Mouse (Mus musculus): ENCODE measurements around the gene 1700007K13Rik. TPM values are rescaled to one million over a fixed set of nuclear protein-coding genes. Genes with fewer than 3 reads are reported as not detected.
"Not testable (repeated sequence)": the region's sequence is repeated elsewhere in the genome, so short reads cannot be mapped to it uniquely, and the experiment has no call there.

1700007K13Rik gene
- polyA plus RNA-seq (2015; fragmentation: Nextera tagmentation; extraction: Ambion mirVana): 2.4 and 3.1 TPM in 2 replicates

DNA sequence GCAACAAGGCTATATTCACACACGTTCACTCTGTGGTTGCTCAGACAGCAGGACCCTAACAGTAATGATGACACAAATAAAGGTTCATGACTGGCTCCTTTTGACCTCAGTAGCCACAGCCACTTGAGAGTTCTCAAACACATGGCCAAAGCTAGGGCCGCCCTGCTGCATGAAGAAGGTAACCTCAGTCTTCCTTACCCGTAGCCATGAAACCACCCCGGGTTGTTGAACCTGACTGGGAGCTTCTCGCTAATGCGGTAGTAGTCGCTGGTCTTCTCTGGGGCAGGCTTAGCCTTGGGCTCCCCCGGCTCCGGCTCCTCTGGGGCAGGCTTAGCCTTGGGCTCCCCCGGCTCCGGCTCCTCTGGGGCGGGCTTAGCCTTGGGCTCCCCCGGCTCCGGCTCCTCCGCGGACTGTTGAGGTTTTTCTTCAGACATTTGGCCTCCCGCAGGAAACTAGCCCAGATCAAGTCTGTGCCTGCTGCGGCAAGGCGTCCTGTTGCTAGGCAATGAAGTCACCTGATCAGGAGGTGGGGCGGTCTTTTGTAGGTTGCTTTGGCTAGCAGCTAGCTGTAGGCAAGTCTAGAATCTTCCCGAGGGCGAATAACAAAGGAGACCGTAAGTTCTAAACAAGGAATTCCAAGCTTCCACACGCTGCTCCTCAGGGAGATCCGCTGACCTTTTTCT, at the start of gene 1700007K13Rik:
Gene 1700007K13Rik (minus strand): TSS at position 497 of the 683 bp plus-strand sequence.
- peaks cover 23% of the 10 kb centered on the region for H3K4me1 ChIP-seq (replicated peaks)
- 4% methylated on average over 25 of the region's 25 CpGs for WGBS
- H3K9me3 ChIP-seq: no peaks in the 10 kb centered on the region
- no peak within 1 kb of the TSS for H3K27ac ChIP-seq
- H3K27me3 ChIP-seq: peaks cover 13% of the 10 kb centered on the region; the same call in 1 of the 2 replicates
- peak within 1 kb of the TSS; percentile 53 for H3K4me2 ChIP-seq
- H3K4me3 ChIP-seq: peak within 1 kb of the TSS; percentile 29
- H3K36me3 ChIP-seq: peaks cover 20% of the 10 kb centered on the region
- H3K9ac ChIP-seq: peak within 1 kb of the TSS; percentile 55
- ATAC-seq (ENCODE audit: low FRiP score): peak; percentile 58

DNA sequence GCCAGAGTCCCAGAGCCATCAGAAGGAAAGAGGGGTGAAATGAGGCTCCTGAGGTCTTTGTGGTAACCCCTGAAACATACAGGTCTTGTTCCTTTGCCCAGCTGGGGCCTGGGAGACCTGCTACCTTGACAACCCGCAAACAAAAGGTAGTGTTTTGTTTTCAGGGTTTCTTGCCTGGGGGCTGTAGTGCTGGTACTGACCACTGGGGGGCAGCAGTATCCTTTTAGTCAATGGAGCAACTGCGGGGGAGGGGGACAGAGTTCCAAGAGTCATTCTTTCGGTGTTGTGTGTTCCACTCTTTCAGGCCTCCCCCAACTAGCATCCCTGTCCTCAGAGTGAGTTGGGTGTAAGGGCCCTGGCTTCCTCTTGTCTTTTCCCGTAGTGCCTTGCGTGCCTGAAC, 48.4 kb upstream of the 1700007K13Rik start:
- Histone ChIP-seq H3K9me3 (no peaks in the 10 kb centered on the region), H3K4me2 (peak overlapping the region; percentile 84), H3K4me3 (peak overlapping the region; percentile 88), H3K9ac (peak overlapping the region; percentile 99), H3K27ac (peak overlapping the region; percentile 95), H3K27me3 (0 out of 2 replicates have a peak, but pooled peaks cover 14% of the 10 kb centered on the region), H3K36me3 (peaks cover 19% of the 10 kb centered on the region), H3K4me1 (replicated peaks) (peaks cover 57% of the 10 kb centered on the region)
- no peak for ATAC-seq (ENCODE audit: low FRiP score)
- 16% methylated on average over 5 of the region's 5 CpGs for WGBS

DNA sequence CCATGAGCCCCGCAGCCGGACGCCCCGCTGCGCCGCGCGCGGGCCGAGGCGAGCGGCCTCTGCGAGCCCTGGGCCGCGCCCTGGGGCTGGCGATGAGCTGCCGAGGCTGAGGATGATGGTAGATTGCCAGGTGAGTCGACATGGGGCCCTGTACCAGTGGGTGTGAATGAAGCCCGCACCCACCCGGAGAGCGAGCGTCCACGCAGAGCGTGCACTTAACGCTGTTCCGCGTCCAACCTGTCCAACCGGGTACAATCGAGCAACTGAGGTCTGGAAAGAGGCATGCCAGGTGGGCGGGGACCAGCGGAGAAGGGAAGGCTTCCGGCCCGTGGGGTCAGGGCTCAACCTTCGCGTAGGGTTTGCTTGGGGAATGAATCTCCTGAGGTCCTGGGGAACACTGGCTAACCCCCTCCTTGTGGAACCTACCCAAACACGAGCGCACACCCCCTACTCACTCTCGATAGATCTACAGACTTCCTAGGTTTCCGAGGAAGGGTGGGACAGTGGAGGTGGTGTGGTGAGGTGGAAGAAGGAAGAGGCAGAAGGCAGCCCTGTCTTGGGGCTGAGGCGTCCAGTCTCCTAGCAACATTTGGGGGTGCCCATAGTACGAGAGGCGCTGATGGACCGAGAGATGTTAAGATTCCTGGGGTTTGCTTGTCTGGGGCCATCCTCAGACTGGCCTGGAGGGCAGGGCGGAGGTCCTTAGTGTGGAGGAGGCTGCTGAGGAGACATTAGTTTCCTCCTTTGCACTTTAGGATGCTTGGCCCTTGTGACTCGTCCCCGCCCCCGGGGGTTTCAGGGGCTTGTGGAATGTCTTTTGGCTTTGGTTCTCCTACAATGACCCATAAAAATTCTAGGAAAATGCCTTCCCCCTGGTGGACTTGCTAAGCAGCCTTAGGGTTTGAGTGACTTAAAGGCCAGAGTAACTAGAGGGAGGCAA, 47.6 kb upstream of the 1700007K13Rik start:
- 6% methylated on average over 39 of the region's 47 CpGs for WGBS
- Histone ChIP-seq H3K4me1 (replicated peaks) (peaks cover 49% of the 10 kb centered on the region), H3K27me3 (0 out of 2 replicates have a peak, but pooled peaks cover 14% of the 10 kb centered on the region), H3K27ac (peak overlapping the region; percentile 95), H3K4me3 (peak overlapping the region; percentile 88), H3K36me3 (peaks cover 19% of the 10 kb centered on the region), H3K4me2 (peak overlapping the region; percentile 84), H3K9ac (peak overlapping the region; percentile 99), H3K9me3 (no peaks in the 10 kb centered on the region)
- ATAC-seq (ENCODE audit: low FRiP score): peak; percentile 60

DNA sequence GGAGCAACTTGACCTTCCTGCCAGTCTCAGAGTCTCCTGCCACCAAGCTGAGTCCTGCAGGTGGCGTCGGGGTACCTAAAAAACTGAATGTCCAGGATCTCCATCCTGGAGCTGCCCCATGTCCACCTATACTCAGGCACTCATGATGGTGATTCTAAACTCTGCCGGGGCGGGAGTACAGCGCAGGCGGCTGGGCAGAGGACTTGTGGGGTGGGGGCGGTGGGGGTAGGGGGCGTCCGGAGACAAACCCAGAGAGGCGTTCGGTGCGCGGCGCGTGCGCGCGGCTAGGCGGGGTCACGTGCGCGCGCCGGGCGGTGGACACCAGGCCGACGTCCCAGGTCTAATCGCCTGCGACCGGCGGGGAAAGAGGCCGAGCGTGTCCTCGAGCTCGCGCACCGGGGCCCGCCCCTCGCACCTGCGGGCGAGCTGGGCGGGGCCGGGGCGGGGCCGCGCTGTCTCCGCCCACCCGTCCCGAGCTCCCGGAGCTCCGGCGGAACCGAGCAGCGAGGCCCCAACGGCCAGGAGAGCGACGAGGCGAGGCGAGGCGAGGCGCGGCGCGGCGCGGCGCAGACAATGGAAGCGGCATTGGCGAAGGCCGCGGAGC, 46.8 kb upstream of the 1700007K13Rik start, which contains the start of gene Ralgds:
Gene Ralgds (plus strand): TSS at position 328 of the 604 bp plus-strand sequence.
- Histone ChIP-seq H3K4me2 (peak within 1 kb of the TSS; percentile 84), H3K36me3 (peaks cover 19% of the 10 kb centered on the region), H3K9me3 (no peaks in the 10 kb centered on the region), H3K4me1 (replicated peaks) (peaks cover 41% of the 10 kb centered on the region), H3K27me3 (0 out of 2 replicates have a peak, but pooled peaks cover 14% of the 10 kb centered on the region), H3K27ac (peak within 1 kb of the TSS; percentile 95), H3K9ac (peak within 1 kb of the TSS; percentile 99), H3K4me3 (peak within 1 kb of the TSS; percentile 88)
- under 1% methylated on average over 32 of the region's 71 CpGs for WGBS
- peak; percentile 70 for ATAC-seq (ENCODE audit: low FRiP score)

DNA sequence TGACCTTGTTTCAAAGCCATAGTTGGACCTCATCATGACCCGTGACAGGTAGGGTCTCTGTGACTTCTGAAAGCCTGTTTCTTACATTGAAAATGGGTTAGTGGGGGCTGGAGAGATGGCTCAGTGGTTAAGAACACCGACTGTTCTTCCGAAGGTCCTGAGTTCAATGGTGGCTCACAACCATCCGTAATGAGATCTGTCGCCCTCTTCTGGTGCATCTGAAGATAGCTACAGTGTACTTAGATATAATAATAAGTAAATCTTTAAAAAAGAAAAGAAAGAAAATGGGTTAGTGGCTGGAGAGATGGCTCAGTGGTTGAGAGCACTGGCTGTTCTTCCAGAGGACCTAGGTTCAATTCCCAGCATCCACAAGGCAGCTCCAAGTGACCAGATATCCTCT, 45.5 kb upstream of the 1700007K13Rik start:
- not testable (repeated sequence) for ATAC-seq (ENCODE audit: low FRiP score)

DNA sequence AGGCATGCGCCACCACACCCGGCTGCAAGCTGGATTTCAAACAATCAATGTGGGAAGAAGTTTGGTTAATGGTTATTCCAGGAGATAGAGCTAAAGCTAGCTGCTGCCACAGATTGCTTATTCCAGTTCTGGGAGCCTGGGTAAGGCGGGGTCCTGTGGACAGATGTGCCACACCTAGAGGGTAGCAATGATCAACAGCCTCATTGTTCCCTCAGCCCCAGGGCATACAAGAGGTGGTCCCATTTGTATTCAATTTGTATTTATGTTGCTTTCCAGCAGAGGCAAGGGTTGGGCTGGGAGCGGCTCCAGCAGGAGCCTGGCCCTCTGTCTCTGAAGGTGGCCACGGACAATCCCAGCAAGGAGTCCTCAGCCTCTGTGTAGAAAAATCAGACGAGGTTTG, 40.2 kb upstream of the 1700007K13Rik start:
- ATAC-seq (ENCODE audit: low FRiP score): no peak
- 86% methylated on average over 6 of the region's 6 CpGs for WGBS
- Histone ChIP-seq H3K36me3 (no peaks in the 10 kb centered on the region), H3K4me1 (replicated peaks) (no peaks in the 10 kb centered on the region), H3K4me2 (no peak overlapping the region), H3K27me3 (0 out of 2 replicates have a peak, but pooled peaks cover 16% of the 10 kb centered on the region), H3K4me3 (no peak overlapping the region), H3K27ac (no peak overlapping the region), H3K9ac (no peak overlapping the region), H3K9me3 (no peaks in the 10 kb centered on the region)

More for the DNA sequence above, 45.5 kb upstream of the 1700007K13Rik start:
- not testable (repeated sequence) for H3K27ac ChIP-seq, H3K9ac ChIP-seq, H3K4me3 ChIP-seq, H3K4me2 ChIP-seq, H3K9me3 ChIP-seq
- Histone ChIP-seq H3K36me3 (peaks cover 13% of the 10 kb centered on the region), H3K27me3 (0 out of 2 replicates have a peak, but pooled peaks cover 14% of the 10 kb centered on the region), H3K4me1 (replicated peaks) (peaks cover 28% of the 10 kb centered on the region)
- 56% methylated on average over 5 of the region's 5 CpGs for WGBS

DNA sequence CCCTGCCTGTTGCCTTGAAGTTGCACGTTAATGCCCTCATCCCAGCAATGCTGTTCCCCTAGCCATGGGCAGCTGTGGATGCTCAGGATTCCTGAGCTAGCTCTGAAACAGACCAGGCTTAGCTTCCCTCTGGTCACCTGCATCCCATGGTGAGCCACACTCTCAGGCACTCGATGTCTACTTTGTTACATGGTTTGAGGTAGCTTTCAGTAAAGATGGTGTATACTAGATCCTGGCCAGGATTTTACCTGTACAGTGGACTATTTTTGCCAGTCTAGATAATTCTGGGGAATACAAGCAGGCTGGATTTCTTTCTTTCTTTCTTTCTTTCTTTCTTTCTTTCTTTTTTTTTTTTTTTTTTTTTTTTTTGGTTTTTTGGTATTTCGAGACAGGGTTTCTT, 39.7 kb upstream of the 1700007K13Rik start, which contains the start of gene Gm10134:
Gene Gm10134 (plus strand): TSS at position 301 of the 400 bp plus-strand sequence.
- Histone ChIP-seq H3K27ac (no peak within 1 kb of the TSS), H3K27me3 (0 out of 2 replicates have a peak, but pooled peaks cover 13% of the 10 kb centered on the region), H3K9me3 (no peaks in the 10 kb centered on the region), H3K4me1 (replicated peaks) (no peaks in the 10 kb centered on the region), H3K4me2 (no peak within 1 kb of the TSS), H3K36me3 (no peaks in the 10 kb centered on the region), H3K9ac (no peak within 1 kb of the TSS), H3K4me3 (no peak within 1 kb of the TSS)
- no peak for ATAC-seq (ENCODE audit: low FRiP score)
- 81% methylated on average over 3 of the region's 3 CpGs for WGBS

DNA sequence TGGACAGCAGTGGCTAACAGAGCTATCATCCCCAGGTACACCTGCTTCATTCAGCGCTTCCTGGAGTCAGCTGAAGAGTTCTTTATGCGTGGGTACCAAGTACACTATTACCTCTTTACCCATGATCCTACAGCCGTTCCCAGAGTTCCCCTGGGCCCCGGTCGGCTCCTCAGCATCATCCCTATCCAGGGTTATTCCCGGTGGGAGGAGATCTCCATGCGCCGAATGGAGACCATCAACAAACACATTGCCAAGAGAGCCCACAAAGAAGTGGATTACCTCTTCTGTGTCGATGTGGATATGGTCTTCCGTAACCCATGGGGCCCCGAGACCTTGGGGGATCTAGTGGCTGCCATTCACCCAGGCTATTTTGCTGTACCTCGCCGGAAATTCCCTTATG, 38.5 kb upstream of the 1700007K13Rik start:
- Histone ChIP-seq H3K4me1 (replicated peaks) (no peaks in the 10 kb centered on the region), H3K4me2 (no peak overlapping the region), H3K4me3 (no peak overlapping the region), H3K27ac (no peak overlapping the region), H3K36me3 (no peaks in the 10 kb centered on the region), H3K9me3 (no peaks in the 10 kb centered on the region), H3K27me3 (0 out of 2 replicates have a peak, but pooled peaks cover 5% of the 10 kb centered on the region), H3K9ac (no peak overlapping the region)
- WGBS: 91% methylated on average over 13 of the region's 13 CpGs
- no peak for ATAC-seq (ENCODE audit: low FRiP score)

DNA sequence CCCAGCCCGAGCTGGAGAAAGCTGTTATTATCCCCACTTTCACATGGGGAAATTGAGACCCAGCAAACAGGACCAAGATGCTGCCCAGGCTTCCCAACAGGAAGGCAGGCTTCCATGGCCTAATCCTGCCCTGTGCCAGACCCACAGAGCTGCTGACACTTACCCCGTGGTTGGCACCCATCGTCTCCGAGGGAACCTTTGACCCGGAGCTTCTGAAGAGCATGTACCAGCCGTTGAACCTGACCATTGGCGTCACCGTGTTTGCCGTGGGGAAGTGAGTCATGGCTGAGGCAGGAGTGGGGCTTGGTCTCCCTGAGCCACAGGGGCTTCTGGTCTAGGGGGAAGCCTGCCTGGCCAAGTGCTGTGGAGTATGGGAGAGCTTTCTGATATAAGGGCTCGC, 36.9 kb upstream of the 1700007K13Rik start:
- Histone ChIP-seq H3K9ac (no peak overlapping the region), H3K4me2 (no peak overlapping the region), H3K27ac (no peak overlapping the region), H3K4me3 (no peak overlapping the region), H3K36me3 (no peaks in the 10 kb centered on the region), H3K9me3 (no peaks in the 10 kb centered on the region), H3K4me1 (replicated peaks) (no peaks in the 10 kb centered on the region), H3K27me3 (0 out of 2 replicates have a peak, but pooled peaks cover 3% of the 10 kb centered on the region)
- WGBS: 92% methylated on average over 10 of the region's 10 CpGs
- no peak for ATAC-seq (ENCODE audit: low FRiP score)

DNA sequence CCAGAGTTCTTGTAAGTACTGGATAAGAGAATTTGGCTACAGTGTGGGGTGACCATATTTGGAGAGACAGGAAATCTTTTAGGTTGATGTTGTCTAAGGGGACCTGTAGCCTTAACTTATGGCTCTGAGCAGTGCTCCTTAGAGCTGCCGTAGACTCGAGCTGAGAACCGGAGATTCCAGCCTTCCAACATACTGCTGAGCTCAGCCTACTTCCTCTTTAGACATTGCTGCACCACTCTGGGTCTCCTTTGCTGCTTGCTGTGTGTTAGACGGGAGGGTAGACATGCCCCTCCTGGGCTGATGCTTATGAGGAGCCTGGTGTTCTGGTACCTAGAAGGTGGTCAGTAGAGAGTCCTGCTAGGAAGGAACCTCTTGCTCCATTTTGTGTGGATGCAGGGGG, 32.3 kb upstream of the 1700007K13Rik start:
- Histone ChIP-seq H3K4me2 (no peak overlapping the region), H3K4me3 (no peak overlapping the region), H3K9ac (no peak overlapping the region), H3K4me1 (replicated peaks) (no peaks in the 10 kb centered on the region), H3K27me3 (0 out of 2 replicates have a peak, but pooled peaks cover 3% of the 10 kb centered on the region), H3K36me3 (no peaks in the 10 kb centered on the region), H3K27ac (no peak overlapping the region), H3K9me3 (no peaks in the 10 kb centered on the region)
- WGBS: 89% methylated on average over 4 of the region's 4 CpGs
- no peak for ATAC-seq (ENCODE audit: low FRiP score)

DNA sequence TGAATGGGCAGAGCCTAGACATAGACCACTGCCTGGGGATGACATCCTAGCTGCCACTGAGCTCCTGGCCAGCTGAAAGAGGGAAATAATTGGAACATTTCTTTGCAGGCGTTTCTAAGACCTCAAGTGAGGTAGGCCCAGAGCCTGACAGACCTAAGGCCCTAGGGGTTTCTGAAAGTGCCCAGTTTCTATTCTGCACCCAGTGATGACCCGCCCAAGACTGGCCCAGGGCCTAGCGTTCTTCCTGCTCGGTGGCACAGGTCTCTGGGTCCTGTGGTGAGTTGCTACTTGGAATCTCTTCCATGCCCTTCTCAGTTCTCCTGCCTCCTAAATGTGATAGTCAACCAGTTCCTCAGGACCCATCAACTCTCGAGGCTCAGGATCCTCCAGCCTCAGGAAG, 31.4 kb upstream of the 1700007K13Rik start:
- WGBS: 81% methylated on average over 5 of the region's 5 CpGs
- Histone ChIP-seq H3K27me3 (no peaks in the 10 kb centered on the region), H3K4me2 (no peak overlapping the region), H3K9me3 (no peaks in the 10 kb centered on the region), H3K4me3 (no peak overlapping the region), H3K4me1 (replicated peaks) (no peaks in the 10 kb centered on the region), H3K27ac (no peak overlapping the region), H3K36me3 (no peaks in the 10 kb centered on the region), H3K9ac (no peak overlapping the region)
- ATAC-seq (ENCODE audit: low FRiP score): no peak

Measured in hindbrain, embryonic 13.5 days (tissue).